Comparison of ENCODE assay signal across 9 mouse cellular contexts in genomic region chr3:10685501-10685951, GRCm38 (mm10).
DNase-seq lines count a peak whose midpoint lies in the region; ATAC-seq lines count a peak whose summit lies in the region.
"Had no signal": no experiment of that assay in that cellular context is flagged by ENCODE, and none has a peak within 500 bp of the region (broad histone marks: within the 10 kb centered on the region; RNA-seq: fewer than 3 reads in every experiment).

No protein-coding gene starts in this region.

- intact Hi-C loops in left cerebral cortex, postnatal 14 days (cut with DNase I), result no loop called here
- intact Hi-C loops in left cerebral cortex, postnatal 36 days (cut with DNase I), result no loop called here

- ATAC-seq in forebrain, embryonic 15.5 days (replicated peaks), result peak; percentile 82
- ATAC-seq in midbrain, embryonic 14.5 days (ENCODE audit: low FRiP score, low TSS enrichment), result peak; percentile 17; the same call in 1 of the 2 replicates
- ATAC-seq: intestine, postnatal 0 days had no signal

- peaks cover 13% of the 10 kb centered on the region for H3K4me1 ChIP-seq in forebrain, embryonic 15.5 days
- H3K4me1 ChIP-seq in midbrain, embryonic 14.5 days (ENCODE audit: control insufficient read depth, insufficient read depth, low read length), result peaks cover 12% of the 10 kb centered on the region; the same call in 1 of the 2 replicates

- H3K9me3 ChIP-seq in forebrain, embryonic 15.5 days, result no peaks in the 10 kb centered on the region
- H3K9me3 ChIP-seq in midbrain, embryonic 14.5 days (ENCODE audit: control insufficient read depth, low read length), result no peaks in the 10 kb centered on the region

- WGBS in forebrain, embryonic 15.5 days, result 29% methylated on average over 4 of the region's 4 CpGs
- WGBS in midbrain, embryonic 14.5 days, result 45% methylated on average over 4 of the region's 4 CpGs

- no peak overlapping the region for H3K9ac ChIP-seq in forebrain, embryonic 15.5 days (replicated peaks)
- no peak overlapping the region for H3K9ac ChIP-seq in midbrain, embryonic 14.5 days (replicated peaks; ENCODE audit: low read length)

- no peak overlapping the region for H3K4me3 ChIP-seq in forebrain, embryonic 15.5 days
- no peak overlapping the region for H3K4me3 ChIP-seq in midbrain, embryonic 14.5 days (replicated peaks; ENCODE audit: low read depth, low read length)

- DNase-seq in left cerebral cortex, postnatal 14 days (ENCODE audit: low spot score in 2 of 2), result peak; percentile 16 to 50
- DNase-seq in left cerebral cortex, postnatal 36 days (ENCODE audit: low spot score in 2 of 2), result no peak
- DNase-seq in cerebellum, adult 9-11 months, result peak; percentile 4
- DNase-seq in midbrain, embryonic 14.5 days, result peak; percentile 66
- no peak for DNase-seq in urinary bladder, adult 2 months (ENCODE audit: low spot score)
- DNase-seq in adrenal gland, adult 18-20 months (ENCODE audit: low spot score in 2 of 2), result no peak
- no peak for DNase-seq in lung, postnatal 10 days

- 0 out of 2 replicates have a peak overlapping the region, but pooled peaks have one; percentile 1 for H3K4me2 ChIP-seq in forebrain, embryonic 15.5 days (replicated peaks)
- no peak overlapping the region for H3K4me2 ChIP-seq in midbrain, embryonic 14.5 days (ENCODE audit: low read length)

- peak overlapping the region; percentile 78 for H3K27ac ChIP-seq in forebrain, embryonic 15.5 days (replicated peaks)
- H3K27ac ChIP-seq in midbrain, embryonic 14.5 days (replicated peaks; ENCODE audit: low read depth, low read length), result peak overlapping the region; percentile 15; the same call in 1 of the 2 replicates

- H3K36me3 ChIP-seq in forebrain, embryonic 15.5 days, result no peaks in the 10 kb centered on the region
- H3K36me3 ChIP-seq in midbrain, embryonic 14.5 days (ENCODE audit: control insufficient read depth, insufficient read depth, low read length), result no peaks in the 10 kb centered on the region

- H3K27me3 ChIP-seq in forebrain, embryonic 15.5 days, result no peaks in the 10 kb centered on the region
- no peaks in the 10 kb centered on the region for H3K27me3 ChIP-seq in midbrain, embryonic 14.5 days (ENCODE audit: control insufficient read depth, insufficient read depth, low read length)

Comparison
In these comparisons a context has a peak if more than half of its experiments do, and no peak if none do; other contexts are left out.
1. DNase-seq: peak in left cerebral cortex, postnatal 14 days (2 of 2), cerebellum, adult 9-11 months (single experiment) and midbrain, embryonic 14.5 days (single experiment); none in left cerebral cortex, postnatal 36 days (0 of 2), urinary bladder, adult 2 months (single experiment), adrenal gland, adult 18-20 months (0 of 2) and lung, postnatal 10 days (single experiment).